Mouse (Mus musculus) liver, embryonic 14.5 days (tissue): ENCODE measurements around the gene Cfap77.

Experiments
- CTCF ChIP-seq: IDR thresholded peaks from 2 replicates; pipeline ENCODE4 v1.5.1; 2016; ENCODE audit warnings: antibody characterized with exemption, low read depth, control low read depth
- EP300 ChIP-seq: IDR thresholded peaks from 2 replicates; pipeline ENCODE4 v1.6.1; 2016; ENCODE audit warnings: antibody characterized with exemption, low read depth

DNA sequence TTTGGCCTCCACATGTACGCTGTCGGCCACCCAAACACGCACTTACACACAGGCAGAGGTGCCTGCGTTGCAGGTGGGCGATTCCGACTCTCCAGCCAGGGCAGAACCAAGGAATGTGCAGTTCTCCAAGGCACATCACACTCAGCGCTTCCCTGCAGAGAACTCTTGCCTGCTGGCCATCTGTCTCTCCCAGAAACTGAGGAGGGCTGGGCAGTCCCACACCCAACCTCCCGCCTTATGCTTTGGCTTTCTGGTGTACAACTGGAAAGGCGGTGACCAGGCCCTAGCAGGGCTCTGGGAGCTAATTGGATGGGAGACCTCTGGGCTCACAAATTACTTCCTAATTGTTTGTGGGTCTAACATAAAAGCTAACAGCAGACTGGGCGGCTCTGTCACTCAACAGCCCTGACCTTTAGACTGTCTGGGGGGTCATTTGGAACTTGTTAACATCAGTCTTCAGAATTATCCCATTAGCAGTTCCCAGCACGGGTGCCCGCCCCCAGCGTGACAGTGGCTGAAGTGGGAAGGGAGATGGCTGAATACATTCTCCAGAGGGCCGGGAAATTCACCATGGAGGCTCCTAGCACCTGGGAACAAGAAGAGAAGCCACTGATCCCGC, 80.9 kb downstream of the Cfap77 start:
- TF ChIP-seq CTCF (no peak), EP300 (no peak)
